ENCODE assay signal across 7 mouse cellular contexts in the genomic region with DNA sequence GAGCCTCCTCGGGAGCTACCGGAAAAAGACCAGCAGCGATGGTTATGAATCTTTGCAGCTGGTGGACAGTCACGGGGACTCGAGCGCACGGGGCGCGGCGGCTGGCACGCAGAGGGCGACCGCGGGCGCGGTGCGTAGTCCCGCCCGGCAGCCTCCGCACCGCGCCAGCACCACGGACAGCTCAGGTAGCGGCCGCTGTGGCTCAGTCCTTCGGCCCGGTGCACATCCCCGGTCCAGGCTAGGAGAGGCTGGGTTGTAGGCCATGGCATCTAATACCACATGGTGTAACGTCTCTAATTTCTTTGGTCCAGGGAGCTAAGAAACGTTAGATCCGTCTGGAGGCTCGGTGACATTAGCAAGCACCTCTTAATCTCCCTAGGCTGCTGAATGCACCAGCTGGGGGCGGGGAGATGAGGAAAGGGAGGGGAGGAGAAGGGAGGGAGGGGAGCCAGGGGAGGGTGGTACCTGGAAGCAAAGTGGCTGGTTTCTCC. TPM values are rescaled to one million over a fixed set of nuclear protein-coding genes. Genes with fewer than 3 reads are reported as not detected.
DNase-seq lines count a peak whose midpoint lies in the region; ATAC-seq and TF ChIP-seq lines count a peak whose summit lies in the region.

No protein-coding gene starts in this region.

- H3K27ac ChIP-seq in embryonic facial prominence, embryonic 13.5 days, result no peak overlapping the region
- no peak overlapping the region for H3K27ac ChIP-seq in limb, embryonic 13.5 days
- H3K27ac ChIP-seq in midbrain, embryonic 14.5 days (replicated peaks; ENCODE audit: low read depth, low read length), result peak overlapping the region; percentile 94
- H3K27ac ChIP-seq in testis, adult 2 months (ENCODE audit: control insufficient read depth, insufficient read depth, low read depth, low read length), result no peak overlapping the region

- H3K4me3 ChIP-seq in embryonic facial prominence, embryonic 13.5 days, result peak overlapping the region; percentile 42
- peak overlapping the region; percentile 36 for H3K4me3 ChIP-seq in limb, embryonic 13.5 days
- H3K4me3 ChIP-seq in midbrain, embryonic 14.5 days (replicated peaks; ENCODE audit: low read depth, low read length), result peak overlapping the region; percentile 57
- H3K4me3 ChIP-seq in testis, adult 2 months (ENCODE audit: control insufficient read depth, low read depth, low read length), result peak overlapping the region; percentile 37

- H3K4me2 ChIP-seq in embryonic facial prominence, embryonic 13.5 days, result peak overlapping the region; percentile 85
- peak overlapping the region; percentile 69 for H3K4me2 ChIP-seq in limb, embryonic 13.5 days (replicated peaks)
- H3K4me2 ChIP-seq in midbrain, embryonic 14.5 days (ENCODE audit: low read length), result peak overlapping the region; percentile 65

- peak; percentile 77 for DNase-seq in Muller cell, postnatal 12 days (ENCODE audit: inconsistent ontology term)
- peak; percentile 75 to 80 for DNase-seq in adrenal gland, postnatal 36 days
- DNase-seq in midbrain, embryonic 14.5 days, result peak; percentile 84

- H3K36me3 ChIP-seq in embryonic facial prominence, embryonic 13.5 days, result no peaks in the 10 kb centered on the region
- no peaks in the 10 kb centered on the region for H3K36me3 ChIP-seq in limb, embryonic 13.5 days
- no peaks in the 10 kb centered on the region for H3K36me3 ChIP-seq in midbrain, embryonic 14.5 days (ENCODE audit: control insufficient read depth, insufficient read depth, low read length)
- no peaks in the 10 kb centered on the region for H3K36me3 ChIP-seq in testis, adult 2 months (ENCODE audit: control insufficient read depth, insufficient read depth, low read length)

- H3K27me3 ChIP-seq in embryonic facial prominence, embryonic 13.5 days, result peaks cover 33% of the 10 kb centered on the region
- H3K27me3 ChIP-seq in limb, embryonic 13.5 days, result peaks cover 40% of the 10 kb centered on the region
- H3K27me3 ChIP-seq in midbrain, embryonic 14.5 days (ENCODE audit: control insufficient read depth, insufficient read depth, low read length), result no peaks in the 10 kb centered on the region
- no peaks in the 10 kb centered on the region; the same call in 1 of the 2 replicates for H3K27me3 ChIP-seq in testis, adult 2 months (ENCODE audit: control insufficient read depth, insufficient read depth, low read length)

- peaks cover 18% of the 10 kb centered on the region for H3K4me1 ChIP-seq in embryonic facial prominence, embryonic 13.5 days
- H3K4me1 ChIP-seq in limb, embryonic 13.5 days, result 0 out of 2 replicates have a peak, but pooled peaks cover 17% of the 10 kb centered on the region
- H3K4me1 ChIP-seq in midbrain, embryonic 14.5 days (ENCODE audit: control insufficient read depth, insufficient read depth, low read length), result peaks cover 21% of the 10 kb centered on the region; the same call in 1 of the 2 replicates
- peaks cover 8% of the 10 kb centered on the region for H3K4me1 ChIP-seq in testis, adult 2 months (ENCODE audit: control insufficient read depth, insufficient read depth, low read length)

- TF ChIP-seq POLR2A in testis, adult 2 months (IDR thresholded peaks at IDR 0.05; ENCODE audit: control insufficient read depth, low read depth, low read length), result no peak

- under 1% methylated on average over 33 of the region's 33 CpGs for WGBS in embryonic facial prominence, embryonic 13.5 days
- WGBS in limb, embryonic 13.5 days, result under 1% methylated on average over 33 of the region's 33 CpGs
- WGBS in midbrain, embryonic 14.5 days, result under 1% methylated on average over 33 of the region's 33 CpGs

- H3K9me3 ChIP-seq in embryonic facial prominence, embryonic 13.5 days, result no peaks in the 10 kb centered on the region
- no peaks in the 10 kb centered on the region for H3K9me3 ChIP-seq in limb, embryonic 13.5 days
- H3K9me3 ChIP-seq in midbrain, embryonic 14.5 days (ENCODE audit: control insufficient read depth, low read length), result no peaks in the 10 kb centered on the region

- H3K9ac ChIP-seq in embryonic facial prominence, embryonic 13.5 days, result 0 out of 2 replicates have a peak overlapping the region, but pooled peaks have one; percentile 6
- H3K9ac ChIP-seq in limb, embryonic 13.5 days, result no peak overlapping the region
- H3K9ac ChIP-seq in midbrain, embryonic 14.5 days (replicated peaks; ENCODE audit: low read length), result peak overlapping the region; percentile 74

- no peak for TF ChIP-seq CTCF in testis, adult 2 months (IDR thresholded peaks at IDR 0.05; ENCODE audit: control insufficient read depth, insufficient read depth, insufficient replicate concordance, low read depth, low read length)

- no peak for ATAC-seq in embryonic facial prominence, embryonic 13.5 days (ENCODE audit: insufficient number of reproducible peaks, insufficient read depth, low FRiP score, low TSS enrichment, low read depth)
- ATAC-seq in hematopoietic stem cell, adult 5-6 weeks (replicated peaks in 1 of 2; ENCODE audit: insufficient read depth in 1 of 2, low FRiP score in 2 of 2, low TSS enrichment in 1 of 2, low read depth in 1 of 2, poor library complexity in 2 of 2, severe bottlenecking in 2 of 2), result peak; percentile 69 to 79
- ATAC-seq in limb, embryonic 13.5 days (ENCODE audit: low FRiP score, low read depth), result peak; percentile 90
- peak; percentile 80 for ATAC-seq in midbrain, embryonic 14.5 days (ENCODE audit: low FRiP score, low TSS enrichment)

RNA-seq across cellular contexts. Expression of a gene that starts 54.3 kb away (rescaled TPM):
- 1 to 10 TPM; 3.3 to 5.2 TPM for total RNA-seq in adrenal gland, postnatal 36 days (2021)
- polyA plus RNA-seq in embryonic facial prominence, embryonic 13.5 days (2015; fragmentation: Nextera tagmentation; extraction: Ambion mirVana), result 2.0 and 2.4 TPM in 2 replicates
- 42.5 and 48.3 TPM in 2 replicates for total RNA-seq in hematopoietic stem cell, adult 5-6 weeks (2017)
- polyA plus RNA-seq in limb, embryonic 13.5 days (2015; fragmentation: Nextera tagmentation; extraction: Ambion mirVana), result 0.52 and 1.2 TPM in 2 replicates
- polyA plus RNA-seq in midbrain, embryonic 14.5 days (2014; fragmentation: Nextera tagmentation; extraction: Ambion mirVana), result 49.3 and 55.0 TPM in 2 replicates
- 1.5 TPM in 2 replicates for polyA plus RNA-seq in testis, adult 2 months (2012; rRNA removed)

Comparison
In these comparisons a context has a peak if more than half of its experiments do, and no peak if none do; other contexts are left out.
1. RNA of a gene that starts 54.3 kb away (polyA plus RNA-seq): 49.3 to 55.0 TPM in midbrain, embryonic 14.5 days; 2.0 to 2.4 TPM in embryonic facial prominence, embryonic 13.5 days, 1.5 TPM in testis, adult 2 months and 0.52 to 1.2 TPM in limb, embryonic 13.5 days; every median in the first group is over 10 times any median in the second.
2. Peak in every context shown above with its lines, with median percentiles within 50 percentile points of each other: DNase-seq, H3K4me2 ChIP-seq and H3K4me3 ChIP-seq.